Mouse (Mus musculus) gastrocnemius, postnatal 36 days (tissue): Measurements from ENCODE around the gene Tmem98. TPM values are rescaled to one million over a fixed set of nuclear protein-coding genes. Genes with fewer than 3 reads are reported as not detected.

Experiments
- DNase-seq, 2 experiments: peaks; one replicate each; pipeline ENCODE4 v3.0.0; 2022
- intact Hi-C: fragments of 180-260 bp; cut with DNase I; formaldehyde crosslinking; loops from one replicate; pipeline ENCODE4 v1.15.1; 2025
- long read RNA-seq, 2 experiments: library from polyadenylated mRNA; stranded (forward); transcript quantifications; one replicate each; pipeline ENCODE4 v2.0.0; 2021
- total RNA-seq, 2 experiments: library from RNA; stranded (reverse); gene quantifications; 2 replicates each; pipeline ENCODE4 v1.2.3; 2021

Tmem98 gene
- total RNA-seq, result 1 to 10 TPM; 1.3 to 1.9 TPM
- long read RNA-seq, experiment 1, partial matches to known transcripts, result 0 of 2 reads
- long read RNA-seq, experiment 1, other reads (novel, unspliced or antisense), result 0 of 2 reads
- long read RNA-seq, experiment 2, partial matches to known transcripts, result 0 of 4 reads
- long read RNA-seq, experiment 2, other reads (novel, unspliced or antisense), result 0 of 4 reads

GRCm38 (mm10) chr11:80809993-80810821 is at the start of gene Tmem98:
TSS of gene Tmem98 (plus strand) at chr11:80810175.
- intact Hi-C loops, result no loop called here

GRCm38 (mm10) chr11:80761285-80761974 is 48.5 kb upstream of the Tmem98 start:
- no peak for DNase-seq
- intact Hi-C loops, result no loop called here

More at GRCm38 (mm10) chr11:80809993-80810821, at the start of gene Tmem98:
- peak in 1 of 2 experiments; percentile 23 for DNase-seq

- DNase-seq, result no peak
- intact Hi-C loops, result no loop called here
Observed at GRCm38 (mm10) chr11:80762066-80762465, 47.9 kb upstream of the Tmem98 start.

GRCm38 (mm10) chr11:80766068-80766467 is 43.9 kb upstream of the Tmem98 start:
- intact Hi-C loops, result no loop called here
- DNase-seq, result no peak

GRCm38 (mm10) chr11:80766472-80767319 is 43.3 kb upstream of the Tmem98 start:
- DNase-seq, result no peak
- intact Hi-C loops, result no loop called here

GRCm38 (mm10) chr11:80767320-80767617 is 42.7 kb upstream of the Tmem98 start:
- no peak for DNase-seq
- intact Hi-C loops, result no loop called here

- DNase-seq, result no peak
Observed at GRCm38 (mm10) chr11:80771186-80771585, 38.8 kb upstream of the Tmem98 start.

GRCm38 (mm10) chr11:80771596-80772250 is 38.3 kb upstream of the Tmem98 start:
- intact Hi-C loops, result no loop called here
- DNase-seq, result no peak

More at GRCm38 (mm10) chr11:80771186-80771585, 38.8 kb upstream of the Tmem98 start:
- intact Hi-C loops, result no loop called here

GRCm38 (mm10) chr11:80772595-80773210 is 37.3 kb upstream of the Tmem98 start:
- intact Hi-C loops, result no loop called here
- no peak for DNase-seq

- intact Hi-C loops, result no loop called here
- no peak for DNase-seq
Observed at GRCm38 (mm10) chr11:80775535-80775934, 34.4 kb upstream of the Tmem98 start.

- DNase-seq, result no peak
- intact Hi-C loops, result no loop called here
Observed at GRCm38 (mm10) chr11:80777708-80778107, 32.3 kb upstream of the Tmem98 start.

- intact Hi-C loops, result no loop called here
- DNase-seq, result no peak
Observed at GRCm38 (mm10) chr11:80778157-80778556, 31.8 kb upstream of the Tmem98 start.

- DNase-seq, result no peak
- intact Hi-C loops, result no loop called here
Observed at GRCm38 (mm10) chr11:80778916-80779526, 31.0 kb upstream of the Tmem98 start.

- DNase-seq, result peak; percentile 73 to 78
- intact Hi-C loops, result loop anchor here (5.0 kb wide), 1 partner anchor 82 kb away; no protein-coding TSS in a partner anchor
Observed at GRCm38 (mm10) chr11:80779527-80780344, 30.2 kb upstream of the Tmem98 start, which contains the start of gene Myo1d. TSS of gene Myo1d (minus strand) at chr11:80780025.

- no peak for DNase-seq
- intact Hi-C loops, result loop anchor here (5.0 kb wide), 1 partner anchor 84 kb away; no protein-coding TSS in a partner anchor
Observed at GRCm38 (mm10) chr11:80781535-80781934, 28.4 kb upstream of the Tmem98 start.

GRCm38 (mm10) chr11:80783460-80783859 is 26.5 kb upstream of the Tmem98 start:
- intact Hi-C loops, result loop anchor here (5.0 kb wide), 1 partner anchor 86 kb away; no protein-coding TSS in a partner anchor
- DNase-seq, result no peak

GRCm38 (mm10) chr11:80784294-80784743 is 25.7 kb upstream of the Tmem98 start:
- intact Hi-C loops, result loop anchor here (5.0 kb wide), 1 partner anchor 87 kb away; no protein-coding TSS in a partner anchor
- DNase-seq, result no peak

- intact Hi-C loops, result no loop called here
- DNase-seq, result no peak
Observed at GRCm38 (mm10) chr11:80785672-80786071, 24.3 kb upstream of the Tmem98 start.
